Mouse (Mus musculus) stomach, embryonic 14.5 days (tissue): Measurements from ENCODE around the gene Tbc1d1. TPM values are rescaled to one million over a fixed set of nuclear protein-coding genes. Genes with fewer than 3 reads are reported as not detected.

Experiments
- ATAC-seq: fragments of 200-750 bp; cut with Nextera tagmentation; 2 replicates; pipeline ENCODE4 v1.8.0; 2017; ENCODE audit warnings: low read depth, moderate TSS enrichment; ENCODE audit not compliant: insufficient number of reproducible peaks, insufficient read depth, low FRiP score
- H3K27ac ChIP-seq: fragments of 300-500 bp; sonication (generic); 2 replicates; pipeline ENCODE4 v1.5.1; 2014; ENCODE audit warnings: mild to moderate bottlenecking, low read length, moderate library complexity, mixed read lengths
- H3K27me3 ChIP-seq: fragments of 300-500 bp; sonication (generic); 2 replicates; pipeline ENCODE4 v1.6.1; 2014; ENCODE audit warnings: low read length, control low read depth, mixed read lengths; ENCODE audit not compliant: control insufficient read depth, insufficient read depth
- H3K36me3 ChIP-seq: fragments of 300-500 bp; sonication (generic); 2 replicates; pipeline ENCODE4 v1.6.1; 2014; ENCODE audit warnings: mild to moderate bottlenecking, control low read depth, low read length, moderate library complexity, mixed read lengths; ENCODE audit not compliant: control insufficient read depth, insufficient read depth
- H3K4me1 ChIP-seq: fragments of 300-500 bp; sonication (generic); 2 replicates; pipeline ENCODE4 v1.6.1; 2014; ENCODE audit warnings: low read length, control low read depth, mixed read lengths; ENCODE audit not compliant: control insufficient read depth, insufficient read depth
- H3K4me2 ChIP-seq: fragments of 300-500 bp; sonication (generic); replicated peaks from 2 replicates; pipeline ENCODE4 v1.6.1; 2014; ENCODE audit warnings: low read depth, low read length, control low read depth
- H3K4me3 ChIP-seq: fragments of 300-500 bp; sonication (generic); 2 replicates; pipeline ENCODE4 v1.5.1; 2014; ENCODE audit warnings: low read depth, low read length, control low read depth
- H3K9ac ChIP-seq: fragments of 300-500 bp; sonication (generic); replicated peaks from 2 replicates; pipeline ENCODE4 v1.6.1; 2014; ENCODE audit warnings: low read depth, mild to moderate bottlenecking, control low read depth, low read length, moderate library complexity, mixed read lengths
- H3K9me3 ChIP-seq: fragments of 300-500 bp; sonication (generic); 2 replicates; pipeline ENCODE4 v1.6.1; 2016; ENCODE audit warnings: low read depth, low read length, control low read depth; ENCODE audit not compliant: control insufficient read depth
- WGBS: fragments of 180-500 bp; shearing (Covaris S2); extraction: QIAGEN DNeasy Blood & Tissue Kit; methylation state at CpG from one replicate; pipeline ENCODE4 v1.1.7; 2014; 5-methylcytosine and 5-hydroxymethylcytosine counted together
- polyA plus RNA-seq: library from polyadenylated mRNA; unstranded; fragments of >200 nt; fragmentation: Nextera tagmentation; extraction: Ambion mirVana; gene quantifications from 2 replicates; pipeline ENCODE4 v1.2.1, GENCODE M21; 2014

Tbc1d1 gene
- polyA plus RNA-seq, 1 experiment from 2014 or later = 37.2 TPM

- Histone ChIP-seq H3K9me3 (no peaks in the 10 kb centered on the region), H3K36me3 (no peaks in the 10 kb centered on the region), H3K4me2 (no peak overlapping the region), H3K9ac (no peak overlapping the region), H3K4me3 (no peak overlapping the region), H3K4me1 (0 out of 2 replicates have a peak, but pooled peaks cover 7% of the 10 kb centered on the region), H3K27me3 (no peaks in the 10 kb centered on the region), H3K27ac (no peak overlapping the region)
- no peak for ATAC-seq
These were observed 215.3 kb downstream of the Tbc1d1 start for GRCm38 (mm10) chr5:64371331-64371831.

GRCm38 (mm10) chr5:64372292-64372961, 216.3 kb downstream of the Tbc1d1 start:
- H3K9ac ChIP-seq = no peak overlapping the region
- WGBS = 64% methylated on average over 13 of the region's 13 CpGs
- no peak overlapping the region for H3K27ac ChIP-seq

DNA sequence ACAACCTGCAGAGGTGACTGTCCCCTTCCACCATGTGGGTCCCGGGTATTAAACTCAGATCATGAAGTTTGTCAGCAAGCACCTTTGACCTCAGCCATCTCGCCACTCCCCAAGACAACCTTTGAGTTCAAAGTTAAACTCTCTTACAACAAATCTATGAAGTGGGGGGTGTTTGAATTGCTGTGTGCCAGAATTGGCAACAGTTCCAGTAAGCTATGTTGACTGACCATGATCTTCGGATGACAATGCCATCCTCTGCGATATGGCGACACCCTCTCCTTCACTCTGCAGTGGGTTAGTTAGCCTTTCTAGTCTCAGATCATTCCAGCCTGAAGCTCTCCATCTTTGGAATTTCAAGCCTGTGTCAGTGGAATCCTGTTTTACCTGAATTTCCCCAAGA, 217.6 kb downstream of the Tbc1d1 start:
- H3K27ac ChIP-seq = no peak overlapping the region
- no peak overlapping the region for H3K4me3 ChIP-seq
- no peaks in the 10 kb centered on the region for H3K36me3 ChIP-seq
- ATAC-seq = no peak
- 81% methylated on average over 5 of the region's 5 CpGs for WGBS
- no peaks in the 10 kb centered on the region for H3K9me3 ChIP-seq
- peaks cover 5% of the 10 kb centered on the region for H3K4me1 ChIP-seq
- no peaks in the 10 kb centered on the region for H3K27me3 ChIP-seq
- H3K4me2 ChIP-seq = no peak overlapping the region
- H3K9ac ChIP-seq = no peak overlapping the region

More at GRCm38 (mm10) chr5:64372292-64372961, 216.3 kb downstream of the Tbc1d1 start:
- Histone ChIP-seq H3K4me1 (0 out of 2 replicates have a peak, but pooled peaks cover 6% of the 10 kb centered on the region), H3K4me2 (no peak overlapping the region), H3K4me3 (no peak overlapping the region), H3K36me3 (no peaks in the 10 kb centered on the region), H3K27me3 (no peaks in the 10 kb centered on the region), H3K9me3 (no peaks in the 10 kb centered on the region)
- ATAC-seq = no peak

DNA sequence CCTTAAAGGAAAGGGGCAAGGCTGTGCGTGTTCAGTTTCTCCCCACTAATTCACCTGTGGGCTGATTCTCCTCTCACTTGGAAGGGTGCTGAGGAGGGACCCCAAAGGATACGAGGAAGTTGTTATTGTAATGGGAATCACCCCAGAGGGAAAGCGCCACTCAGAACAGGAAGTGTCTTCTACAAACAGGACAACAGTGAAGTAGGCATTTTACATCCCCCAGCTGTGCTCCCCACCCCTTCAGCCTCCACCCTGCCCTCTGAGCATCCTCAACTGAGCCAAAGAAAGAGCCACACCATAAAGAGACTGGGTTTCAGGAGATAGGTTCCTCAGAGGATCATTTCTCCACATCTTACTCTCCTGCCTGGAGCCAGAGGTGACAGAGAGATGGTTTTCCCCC, 219.7 kb downstream of the Tbc1d1 start:
- Histone ChIP-seq H3K4me3 (no peak overlapping the region), H3K36me3 (no peaks in the 10 kb centered on the region), H3K9me3 (no peaks in the 10 kb centered on the region), H3K4me2 (no peak overlapping the region), H3K27me3 (no peaks in the 10 kb centered on the region), H3K9ac (no peak overlapping the region), H3K27ac (0 out of 2 replicates have a peak overlapping the region, but pooled peaks have one; percentile 15), H3K4me1 (peaks cover 14% of the 10 kb centered on the region)
- ATAC-seq = no peak; the same call in 1 of the 2 replicates
- WGBS = 68% methylated on average over 3 of the region's 3 CpGs

- no peak for ATAC-seq
- Histone ChIP-seq H3K27me3 (no peaks in the 10 kb centered on the region), H3K9ac (no peak overlapping the region), H3K4me2 (no peak overlapping the region), H3K4me1 (peaks cover 16% of the 10 kb centered on the region), H3K4me3 (no peak overlapping the region), H3K36me3 (no peaks in the 10 kb centered on the region), H3K9me3 (no peaks in the 10 kb centered on the region), H3K27ac (no peak overlapping the region)
- 71% methylated on average over 7 of the region's 7 CpGs for WGBS
These were observed 220.4 kb downstream of the Tbc1d1 start for GRCm38 (mm10) chr5:64376466-64376865.

GRCm38 (mm10) chr5:64377705-64378104, 221.6 kb downstream of the Tbc1d1 start:
- H3K27ac ChIP-seq = peak overlapping the region; percentile 85; the same call in 1 of the 2 replicates
- H3K27me3 ChIP-seq = no peaks in the 10 kb centered on the region
- no peak overlapping the region for H3K9ac ChIP-seq
- ATAC-seq = no peak
- 79% methylated on average over 8 of the region's 8 CpGs for WGBS
- no peaks in the 10 kb centered on the region for H3K36me3 ChIP-seq
- no peaks in the 10 kb centered on the region for H3K9me3 ChIP-seq
- H3K4me2 ChIP-seq = no peak overlapping the region
- H3K4me3 ChIP-seq = no peak overlapping the region
- H3K4me1 ChIP-seq = peaks cover 29% of the 10 kb centered on the region

DNA sequence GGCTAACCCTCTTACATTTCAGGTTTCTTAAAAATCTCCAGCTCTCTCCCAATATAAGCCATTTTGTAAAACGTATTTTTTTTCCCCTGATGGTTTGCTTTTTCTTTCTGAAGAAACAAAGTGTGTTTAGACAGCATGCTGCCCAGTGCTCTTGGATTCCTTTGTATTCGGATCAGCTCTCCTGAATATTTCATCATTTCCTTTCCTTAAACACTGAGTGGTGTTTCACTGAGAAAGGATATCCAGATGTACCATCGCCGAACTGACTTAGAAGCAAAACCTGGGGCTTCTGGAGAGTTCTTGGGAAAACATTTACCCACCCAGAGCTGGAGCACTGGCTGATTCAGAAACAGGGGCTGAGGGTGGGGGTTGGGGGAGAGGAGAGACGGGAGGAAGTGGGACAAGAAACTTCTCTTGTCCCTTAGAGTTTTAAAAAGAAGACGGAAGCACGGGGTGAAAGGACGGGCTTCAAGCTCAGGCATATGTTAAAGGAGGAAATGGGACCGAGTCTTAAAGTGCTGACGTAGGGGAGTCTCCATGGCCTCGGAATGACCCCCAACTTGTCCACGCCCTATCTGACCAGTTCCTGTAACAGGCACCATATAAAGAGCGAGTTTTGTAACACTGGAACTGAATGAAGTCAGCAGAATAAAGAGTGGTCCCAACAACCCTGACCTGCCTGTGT, 222.6 kb downstream of the Tbc1d1 start:
- Histone ChIP-seq H3K9ac (no peak overlapping the region), H3K4me1 (peaks cover 37% of the 10 kb centered on the region), H3K4me3 (no peak overlapping the region), H3K4me2 (0 out of 2 replicates have a peak overlapping the region, but pooled peaks have one; percentile 14), H3K9me3 (no peaks in the 10 kb centered on the region), H3K27ac (peak overlapping the region; percentile 85), H3K27me3 (no peaks in the 10 kb centered on the region), H3K36me3 (no peaks in the 10 kb centered on the region)
- peak; percentile 74; the same call in 1 of the 2 replicates for ATAC-seq
- 28% methylated on average over 13 of the region's 13 CpGs for WGBS

- ATAC-seq = no peak
- Histone ChIP-seq H3K9me3 (no peaks in the 10 kb centered on the region), H3K4me2 (no peak overlapping the region), H3K36me3 (no peaks in the 10 kb centered on the region), H3K9ac (no peak overlapping the region), H3K27me3 (no peaks in the 10 kb centered on the region), H3K27ac (peak overlapping the region; percentile 44; the same call in 1 of the 2 replicates), H3K4me1 (peaks cover 37% of the 10 kb centered on the region), H3K4me3 (no peak overlapping the region)
- 86% methylated on average over 5 of the region's 5 CpGs for WGBS
These were observed 223.7 kb downstream of the Tbc1d1 start for GRCm38 (mm10) chr5:64379829-64380228.
